Mouse (Mus musculus) cerebellum, postnatal 14 days (tissue): ENCODE measurements around the gene Tmem87a.
A peak's percentile ranks its signal among the peaks of the same experiment; 100 is the strongest.

Experiments
- DNase-seq, 2 experiments: peaks; one replicate each; pipeline ENCODE4 v3.0.0; 2021; ENCODE audit warnings: mixed read lengths in 2 of 2

Gene Tmem87a

GRCm38 (mm10) chr2:120360425-120360824 lies 43.5 kb downstream of the Tmem87a start:
- no peak for DNase-seq

DNA sequence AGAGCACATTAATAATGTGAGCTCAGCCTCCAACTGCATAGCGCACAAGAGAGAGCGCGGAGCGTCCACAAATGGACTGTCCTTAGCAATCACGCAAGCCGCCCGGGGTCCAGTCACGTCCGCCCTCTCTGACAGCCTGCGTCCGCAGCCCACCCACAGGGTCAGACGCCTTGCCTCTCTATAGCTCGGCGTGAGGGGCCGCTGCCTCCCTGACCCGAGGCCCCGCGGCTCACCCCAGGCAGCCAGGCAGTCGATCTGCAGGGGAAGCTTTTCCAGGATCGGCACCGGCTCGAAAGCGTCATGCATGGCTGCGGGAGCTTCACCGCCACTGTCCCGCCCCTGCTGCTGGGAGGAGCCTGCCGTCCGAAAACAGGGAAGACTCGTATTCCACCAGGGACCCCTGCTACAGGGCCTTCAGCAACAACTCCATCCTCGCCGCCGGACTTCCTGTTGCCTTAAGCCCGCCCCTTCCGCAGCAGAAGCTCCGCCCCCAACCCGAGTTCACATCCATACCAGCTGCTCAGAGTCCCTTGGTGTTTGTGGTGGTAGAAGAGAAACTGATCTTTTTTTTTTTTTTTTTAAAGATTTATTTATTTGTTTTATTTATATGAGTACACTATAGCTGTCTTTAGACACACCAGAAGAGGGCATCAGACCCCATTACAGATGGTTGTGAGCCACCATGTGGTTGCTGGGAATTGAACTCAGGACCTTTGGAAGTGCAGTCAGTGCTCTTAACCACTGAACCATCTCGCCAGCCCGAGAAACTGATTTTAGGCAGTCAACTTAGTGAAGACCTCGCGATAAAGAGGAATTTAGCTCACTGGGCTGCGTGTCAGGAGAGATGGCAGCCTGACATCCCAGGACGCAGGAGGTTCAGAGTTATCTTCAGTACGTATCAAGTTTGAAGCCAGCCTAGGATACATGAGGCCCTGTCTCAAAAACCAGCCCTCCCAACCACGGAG lies 50.9 kb downstream of the Tmem87a start, which contains the start of gene Vps39:
Gene Vps39 (minus strand): TSS at position 456 of the 965 bp plus-strand sequence.
- peak; percentile 89 to 94 for DNase-seq

- no peak for DNase-seq
Observed at GRCm38 (mm10) chr2:120351321-120351720, 52.6 kb downstream of the Tmem87a start.

DNA sequence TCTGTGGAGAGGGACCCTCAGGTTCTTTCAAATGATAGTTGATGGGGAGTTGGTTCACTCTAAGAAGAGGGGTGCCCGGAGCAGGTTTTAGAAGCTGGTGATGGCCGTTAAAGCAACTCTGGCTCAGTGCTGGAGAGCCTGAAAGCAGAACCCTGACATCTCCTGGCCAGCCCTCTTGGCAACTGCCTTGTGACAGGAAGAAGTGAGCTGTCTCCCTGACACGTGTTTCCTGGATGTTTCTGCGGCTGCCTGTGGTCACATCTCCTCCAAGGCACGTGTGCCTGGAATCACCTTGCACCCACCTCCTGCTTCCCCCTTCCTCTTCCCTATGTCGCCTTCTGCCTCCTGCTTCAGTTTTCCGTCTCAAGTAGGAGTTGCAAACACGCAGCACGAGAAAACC lies 55.8 kb downstream of the Tmem87a start:
- no peak for DNase-seq

DNA sequence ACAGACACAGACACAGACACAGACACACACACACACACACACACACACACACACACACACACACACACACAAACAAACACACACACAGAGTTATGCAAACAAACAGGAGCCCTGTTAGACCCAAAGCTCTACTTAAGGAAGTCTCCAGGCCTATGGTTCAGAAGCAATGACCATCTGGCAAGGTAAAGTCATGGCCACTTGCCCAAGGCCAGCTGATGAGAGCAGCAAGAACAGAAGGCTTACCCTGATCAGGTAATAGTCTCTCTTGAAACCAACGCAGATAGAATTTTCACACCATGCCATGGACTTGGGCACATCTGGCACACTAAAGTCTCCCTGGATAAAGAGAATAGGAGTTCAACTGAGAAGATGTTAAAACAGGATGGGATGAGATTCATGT lies 62.2 kb downstream of the Tmem87a start:
- DNase-seq = peak; percentile 51 to 54

DNA sequence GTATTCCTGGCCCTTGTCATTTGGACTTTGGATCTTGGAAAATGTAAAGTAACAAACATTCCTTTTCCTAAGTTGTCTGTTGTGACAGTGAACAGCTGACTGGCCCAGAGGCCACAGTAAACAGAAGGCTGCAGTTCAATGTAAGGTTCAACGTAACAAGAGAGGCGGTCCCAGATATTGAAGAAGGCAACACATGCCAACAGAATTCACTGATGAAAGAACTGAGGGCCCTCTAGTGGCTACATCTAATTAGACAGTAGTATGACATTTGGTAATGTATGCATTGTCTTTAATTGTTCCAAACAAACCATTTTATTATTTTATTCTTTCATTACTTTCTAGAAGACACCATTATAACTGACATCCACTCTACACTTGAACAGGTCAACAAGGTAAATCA lies 66.0 kb downstream of the Tmem87a start:
- DNase-seq = peak in 1 of 2 experiments; percentile 14

DNA sequence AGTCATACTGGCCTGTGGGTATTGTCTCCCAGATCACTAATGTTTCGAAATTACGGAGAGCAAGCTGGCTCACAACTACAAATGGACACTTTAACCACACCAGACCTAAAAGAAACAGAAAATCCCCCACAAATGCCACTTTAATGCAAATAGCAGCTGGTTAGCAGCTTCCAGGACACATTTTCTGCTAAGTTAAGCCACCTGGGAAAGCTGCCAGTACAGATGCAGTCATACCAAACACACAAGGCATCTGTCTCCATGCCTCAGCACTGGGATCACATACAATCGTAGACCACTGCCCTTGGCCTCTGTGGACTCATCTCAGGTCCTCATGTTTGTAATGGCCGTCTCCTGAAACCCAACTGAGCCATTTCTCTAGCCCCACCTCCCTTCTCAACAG lies 72.3 kb downstream of the Tmem87a start:
- no peak for DNase-seq

DNA sequence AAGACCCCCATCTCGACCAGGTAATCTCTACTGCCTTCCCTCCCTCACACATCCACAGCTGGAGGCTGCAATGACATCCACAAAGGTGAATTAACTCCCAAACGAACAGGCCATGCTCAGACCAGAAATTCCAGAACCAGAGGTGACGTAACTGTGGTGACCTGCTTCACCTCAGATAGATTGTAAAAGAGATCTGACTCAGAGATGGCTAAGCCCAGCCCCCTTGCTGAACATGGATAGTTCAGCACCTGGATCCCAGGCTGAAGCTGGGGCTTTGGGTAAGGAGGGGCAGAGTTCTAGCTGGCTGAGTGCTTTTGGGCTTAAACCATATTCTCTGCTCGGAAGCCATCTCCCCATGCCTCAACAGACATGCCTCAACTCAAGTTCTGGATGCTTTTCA lies 88.8 kb downstream of the Tmem87a start:
- no peak for DNase-seq

GRCm38 (mm10) chr2:120314487-120314886 lies 89.4 kb downstream of the Tmem87a start:
- no peak for DNase-seq

DNA sequence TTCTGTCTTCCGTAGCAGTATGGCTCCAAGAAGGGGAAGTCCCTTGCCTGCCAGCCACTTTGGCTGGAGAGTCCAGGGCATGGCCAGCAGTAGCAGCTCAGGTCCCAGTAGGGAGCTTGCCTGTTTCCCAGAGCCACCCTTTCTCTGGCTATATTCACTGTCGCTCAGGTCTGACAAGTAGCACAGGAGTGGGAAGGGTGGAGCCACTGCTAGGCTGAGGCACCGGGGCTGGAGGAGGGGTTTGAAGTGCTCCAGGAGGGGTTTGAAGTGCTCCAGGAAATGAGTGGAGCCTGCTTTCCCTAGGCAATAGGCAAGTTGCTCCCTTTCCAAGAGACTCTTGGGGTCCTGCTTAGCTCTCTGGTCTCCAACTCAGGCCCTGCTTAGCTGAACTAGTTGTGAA lies 89.9 kb downstream of the Tmem87a start, which contains the start of gene Pla2g4f:
Gene Pla2g4f (minus strand): TSS at position 190 of the 400 bp plus-strand sequence.
- peak in 1 of 2 experiments; percentile 20 for DNase-seq

DNA sequence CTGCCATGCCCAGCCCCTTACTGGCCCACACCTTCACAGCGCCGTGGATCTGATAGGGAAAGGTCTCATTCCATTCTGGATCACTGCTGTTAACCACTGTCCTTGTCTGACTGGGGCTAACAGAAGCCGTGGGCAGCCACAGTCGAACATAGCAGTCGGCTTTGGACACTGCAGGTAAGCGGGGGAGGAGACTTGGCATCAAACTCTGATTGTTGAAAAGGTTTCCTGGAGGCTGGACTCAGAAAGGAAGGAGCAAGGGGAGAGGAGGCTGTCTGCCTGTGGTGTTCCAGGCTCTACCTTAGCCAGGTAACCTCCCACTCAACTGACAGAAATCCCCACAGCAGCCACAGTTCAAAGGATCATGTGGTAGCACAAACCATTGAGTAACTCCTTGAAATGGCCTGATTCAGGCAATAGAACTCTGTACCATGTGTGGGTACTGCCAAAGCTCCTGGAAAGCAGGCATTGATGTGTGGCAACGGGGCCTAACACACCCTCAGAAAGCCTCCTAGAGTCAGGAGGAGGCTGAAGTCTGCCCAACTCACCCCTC lies 91.6 kb downstream of the Tmem87a start:
- DNase-seq = no peak
